Mouse (Mus musculus) bone marrow, adult 2 months (tissue): ENCODE data around the gene Ccdc91. TPM values are rescaled to one million over a fixed set of nuclear protein-coding genes. Genes with fewer than 3 reads are reported as not detected.

Experiments
- H3K27ac ChIP-seq: fragments of 200-500 bp; 2 replicates; pipeline ENCODE4 v1.5.1; 2012; ENCODE audit warnings: low read depth, mild to moderate bottlenecking, control low read depth, inconsistent platforms, low read length; ENCODE audit not compliant: control insufficient read depth, poor library complexity, insufficient read depth
- H3K4me1 ChIP-seq: fragments of 200-500 bp; 2 replicates; pipeline ENCODE4 v1.6.1; 2011; ENCODE audit warnings: low read length; ENCODE audit not compliant: control insufficient read depth, insufficient read depth
- H3K4me3 ChIP-seq: fragments of 200-500 bp; replicated peaks from 2 replicates; pipeline ENCODE3; 2011; ENCODE audit warnings: mild to moderate bottlenecking, low read depth, low read length, control low read depth; ENCODE audit not compliant: control insufficient read depth
- CTCF ChIP-seq: fragments of 200-500 bp; IDR thresholded peaks from 2 replicates; pipeline ENCODE4 v1.5.1; 2011; ENCODE audit warnings: low read length, control low read depth; ENCODE audit not compliant: control insufficient read depth, insufficient read depth
- POLR2A ChIP-seq: fragments of 200-500 bp; IDR thresholded peaks from 2 replicates; pipeline ENCODE4 v1.6.1; 2011; ENCODE audit warnings: low read depth, mild to moderate bottlenecking, control low read depth, low read length, borderline replicate concordance; ENCODE audit not compliant: control insufficient read depth
- WGBS: fragments of 180-500 bp; shearing (Covaris S2); methylation state at CpG from one replicate; pipeline ENCODE4 v1.1.7; 2018; 5-methylcytosine and 5-hydroxymethylcytosine counted together
- polyA plus RNA-seq: library from polyadenylated mRNA; stranded (reverse); fragments of >200 nt; gene quantifications from 2 replicates; pipeline ENCODE4 v1.2.4, GENCODE M21; 2011; ENCODE audit warnings: low replicate concordance; ENCODE audit not compliant: missing spikeins, insufficient read depth, insufficient read length

Gene Ccdc91
- polyA plus RNA-seq, 1 experiment, result 5.7 TPM

- H3K27ac ChIP-seq, result no peak overlapping the region
- TF ChIP-seq POLR2A (no peak), CTCF (no peak)
- WGBS, result 35% methylated on average over 11 of the region's 11 CpGs
- no peaks in the 10 kb centered on the region for H3K4me1 ChIP-seq
- no peak overlapping the region for H3K4me3 ChIP-seq
Measured at GRCm38 (mm10) chr6:147575183-147575784, 99.7 kb downstream of the Ccdc91 start.

DNA sequence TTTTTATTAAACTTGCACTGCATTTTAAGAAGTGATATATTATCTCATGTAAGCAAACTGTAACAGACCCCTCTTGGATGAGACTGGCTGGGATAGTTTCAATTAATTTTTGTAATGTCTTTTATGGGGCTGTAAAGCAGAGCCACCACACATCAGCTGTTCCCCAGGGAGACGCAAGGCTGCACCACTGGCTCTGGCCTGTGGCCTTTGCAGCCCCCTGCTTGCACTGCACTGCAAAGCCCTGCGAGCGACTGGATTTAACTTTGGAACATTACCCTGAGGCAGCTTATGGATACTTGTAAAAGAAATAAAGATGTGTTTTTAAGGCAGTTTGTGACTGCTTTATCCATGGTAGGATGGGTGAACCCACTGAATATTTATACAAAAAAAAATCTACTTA, 112.0 kb downstream of the Ccdc91 start:
- WGBS, result 90% methylated on average over 3 of the region's 3 CpGs
- H3K4me3 ChIP-seq, result no peak overlapping the region
- no peaks in the 10 kb centered on the region for H3K4me1 ChIP-seq
- TF ChIP-seq CTCF (no peak), POLR2A (no peak)
- H3K27ac ChIP-seq, result no peak overlapping the region

GRCm38 (mm10) chr6:147606666-147607065, 131.0 kb downstream of the Ccdc91 start:
- Histone ChIP-seq H3K27ac (no peak overlapping the region), H3K4me3 (no peak overlapping the region), H3K4me1 (no peaks in the 10 kb centered on the region; the same call in 1 of the 2 replicates)
- no peak for TF ChIP-seq POLR2A
- no peak for TF ChIP-seq CTCF
- 21% methylated on average over 10 of the region's 10 CpGs for WGBS

DNA sequence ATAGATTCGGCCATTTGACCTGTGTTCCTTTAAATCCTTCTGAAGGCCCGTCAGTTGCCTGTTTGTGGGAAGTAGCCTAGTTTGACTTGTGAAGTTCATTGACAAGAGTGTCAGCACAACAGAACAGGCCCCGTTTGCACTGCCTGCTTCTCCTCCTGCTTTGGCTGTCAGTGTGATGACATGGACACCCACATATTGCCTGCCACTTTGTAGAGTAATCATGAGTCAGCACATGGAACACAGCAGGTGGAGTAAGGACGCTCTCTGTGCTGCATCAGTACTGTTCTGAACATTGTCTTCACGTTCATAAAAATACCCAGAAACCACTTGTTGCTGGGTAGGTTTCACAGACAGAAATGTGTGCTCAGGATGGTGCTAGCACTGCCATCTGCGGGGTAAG, 132.0 kb downstream of the Ccdc91 start:
- Histone ChIP-seq H3K4me3 (no peak overlapping the region), H3K4me1 (no peaks in the 10 kb centered on the region; the same call in 1 of the 2 replicates), H3K27ac (no peak overlapping the region)
- no peak for TF ChIP-seq POLR2A
- no peak for TF ChIP-seq CTCF
- WGBS, result 66% methylated on average over 6 of the region's 6 CpGs

GRCm38 (mm10) chr6:147615306-147615705, 139.7 kb downstream of the Ccdc91 start:
- H3K4me1 ChIP-seq, result no peaks in the 10 kb centered on the region
- 71% methylated on average over 2 of the region's 2 CpGs for WGBS
- no peak overlapping the region for H3K4me3 ChIP-seq
- no peak overlapping the region for H3K27ac ChIP-seq
- TF ChIP-seq CTCF (no peak), POLR2A (no peak)

DNA sequence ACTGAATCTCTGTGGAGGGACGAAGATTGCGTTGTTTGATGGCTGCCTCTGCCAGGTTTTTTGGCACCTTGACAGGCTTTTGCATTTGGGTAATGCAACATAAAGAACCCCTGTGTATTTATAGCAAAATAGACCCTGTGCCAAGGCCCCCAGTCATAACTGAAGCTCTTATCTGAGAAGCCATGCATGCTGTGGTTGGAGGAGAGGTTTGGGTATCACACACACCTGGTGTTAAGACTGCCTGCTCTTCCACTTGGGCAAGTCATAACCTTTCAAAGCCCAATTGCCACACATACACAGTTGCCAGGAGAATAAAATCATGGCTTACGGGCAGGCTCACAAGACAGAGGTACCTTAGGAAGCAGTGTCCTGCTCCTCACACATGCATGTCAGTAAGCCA, 147.5 kb downstream of the Ccdc91 start:
- TF ChIP-seq CTCF, result no peak
- no peak for TF ChIP-seq POLR2A
- WGBS, result 57% methylated on average over 3 of the region's 3 CpGs
- H3K4me3 ChIP-seq, result no peak overlapping the region
- H3K4me1 ChIP-seq, result no peaks in the 10 kb centered on the region
- no peak overlapping the region for H3K27ac ChIP-seq

- Histone ChIP-seq H3K27ac (no peak overlapping the region), H3K4me3 (no peak overlapping the region), H3K4me1 (no peaks in the 10 kb centered on the region)
- 78% methylated on average over 5 of the region's 5 CpGs for WGBS
- TF ChIP-seq CTCF (no peak), POLR2A (no peak)
Measured at GRCm38 (mm10) chr6:147636464-147636863, 160.8 kb downstream of the Ccdc91 start.

GRCm38 (mm10) chr6:147643875-147644274, 168.2 kb downstream of the Ccdc91 start:
- TF ChIP-seq POLR2A (no peak), CTCF (no peak)
- 80% methylated on average over 7 of the region's 7 CpGs for WGBS
- no peak overlapping the region for H3K27ac ChIP-seq
- H3K4me1 ChIP-seq, result no peaks in the 10 kb centered on the region
- H3K4me3 ChIP-seq, result no peak overlapping the region

DNA sequence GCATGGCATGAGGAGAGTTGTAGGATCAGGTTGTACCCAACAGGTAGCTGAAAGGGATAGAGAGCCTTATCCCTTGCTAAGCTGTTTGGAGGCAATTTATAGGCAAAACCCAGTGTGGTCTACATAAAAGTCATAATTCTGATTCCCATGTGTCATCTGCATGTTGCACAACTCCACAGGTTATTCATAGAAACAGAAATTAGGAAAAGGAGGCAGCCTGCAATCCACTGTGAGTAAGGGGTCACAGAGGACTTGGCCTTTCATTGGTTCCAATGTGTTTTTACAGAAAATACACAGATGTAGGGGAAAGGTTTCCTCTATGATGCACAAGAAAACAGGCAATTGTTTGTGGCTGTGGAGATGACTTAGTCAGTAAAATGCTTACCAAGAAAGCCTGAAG, 168.8 kb downstream of the Ccdc91 start:
- no peak overlapping the region for H3K4me3 ChIP-seq
- TF ChIP-seq CTCF (no peak), POLR2A (no peak)
- no peak overlapping the region for H3K27ac ChIP-seq
- H3K4me1 ChIP-seq, result no peaks in the 10 kb centered on the region
